Mouse (Mus musculus) spleen, adult 2 months (tissue): ENCODE measurements around the gene Tgoln1.

ENCODE experiments used
- CTCF ChIP-seq: fragments of 200-500 bp; IDR thresholded peaks from 2 replicates; pipeline ENCODE4 v1.5.1; 2011; ENCODE audit warnings: mild to moderate bottlenecking, inconsistent platforms; ENCODE audit not compliant: insufficient read depth, insufficient read length, insufficient replicate concordance; ENCODE audit errors: extremely low read depth
- POLR2A ChIP-seq: fragments of 200-500 bp; IDR thresholded peaks from 2 replicates; pipeline ENCODE4 v1.6.1; 2011; ENCODE audit warnings: low read depth, low read length, inconsistent platforms

DNA sequence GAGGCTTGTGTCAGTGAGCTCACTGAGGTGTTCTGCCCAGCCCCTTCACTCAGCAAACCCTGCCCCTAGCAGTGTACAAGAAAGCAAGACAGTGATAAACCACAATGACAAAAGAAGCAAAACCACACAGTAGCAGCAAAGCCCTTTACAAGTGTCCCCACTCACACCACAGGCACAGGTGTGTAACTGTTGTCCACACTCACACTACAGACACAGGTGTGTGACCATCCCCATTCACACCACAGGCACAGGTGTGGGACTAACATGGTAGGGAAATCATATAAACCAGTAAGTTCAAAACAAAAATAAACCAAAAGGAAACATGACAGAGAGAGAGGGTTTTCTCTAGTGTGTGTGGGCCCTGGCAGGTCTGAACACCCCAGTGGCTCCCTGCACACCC, 28.5 kb downstream of the Tgoln1 start:
- no peak for TF ChIP-seq CTCF
- TF ChIP-seq POLR2A, result no peak
